Mouse (Mus musculus) skeletal muscle tissue, adult 2 months (tissue): ENCODE measurements around the gene Ralgapa1.
"Not testable (repeated sequence)": the region's sequence is repeated elsewhere in the genome, so short reads cannot be mapped to it uniquely, and the experiment has no call there.

Experiments used
- DNase-seq: peaks from one replicate; pipeline ENCODE4 v3.0.0-alpha.2; 2012; ENCODE audit warnings: low read depth, low spot score

Gene Ralgapa1

GRCm38 (mm10) chr12:55598887-55599561 lies 221.9 kb downstream of the Ralgapa1 start, which contains the start of gene Insm2:
TSS of gene Insm2 (plus strand) at chr12:55599427.
- DNase-seq = no peak

GRCm38 (mm10) chr12:55598537-55598886 lies 222.5 kb downstream of the Ralgapa1 start:
- DNase-seq = no peak

GRCm38 (mm10) chr12:55586936-55587335 lies 234.0 kb downstream of the Ralgapa1 start:
- DNase-seq = not testable (repeated sequence)

- no peak for DNase-seq
Measured at GRCm38 (mm10) chr12:55573794-55574193, 247.2 kb downstream of the Ralgapa1 start.

- DNase-seq = no peak
Measured at GRCm38 (mm10) chr12:55573089-55573488, 247.9 kb downstream of the Ralgapa1 start.

- no peak for DNase-seq
Measured at GRCm38 (mm10) chr12:55571661-55572060, 249.3 kb downstream of the Ralgapa1 start.

GRCm38 (mm10) chr12:55571181-55571580 lies 249.8 kb downstream of the Ralgapa1 start:
- no peak for DNase-seq

- no peak for DNase-seq
Measured at GRCm38 (mm10) chr12:55570646-55571045, 250.3 kb downstream of the Ralgapa1 start.

- peak; percentile 4 for DNase-seq
Measured at GRCm38 (mm10) chr12:55569676-55570075, 251.3 kb downstream of the Ralgapa1 start.

- no peak for DNase-seq
Measured at GRCm38 (mm10) chr12:55568466-55568865, 252.5 kb downstream of the Ralgapa1 start.

- DNase-seq = no peak
Measured at GRCm38 (mm10) chr12:55566837-55567236, 254.1 kb downstream of the Ralgapa1 start.

GRCm38 (mm10) chr12:55565867-55566266 lies 255.1 kb downstream of the Ralgapa1 start:
- no peak for DNase-seq

- DNase-seq = no peak
Measured at GRCm38 (mm10) chr12:55565206-55565605, 255.8 kb downstream of the Ralgapa1 start, which contains the start of gene Aldoart2. TSS of gene Aldoart2 (plus strand) at chr12:55565239.

GRCm38 (mm10) chr12:55564187-55564963 lies 256.6 kb downstream of the Ralgapa1 start:
- no peak for DNase-seq

GRCm38 (mm10) chr12:55563742-55564141 lies 257.2 kb downstream of the Ralgapa1 start:
- DNase-seq = no peak

- no peak for DNase-seq
Measured at GRCm38 (mm10) chr12:55560025-55560690, 260.8 kb downstream of the Ralgapa1 start.

GRCm38 (mm10) chr12:55559184-55559855 lies 261.6 kb downstream of the Ralgapa1 start:
- no peak for DNase-seq

GRCm38 (mm10) chr12:55557866-55558265 lies 263.1 kb downstream of the Ralgapa1 start:
- DNase-seq = no peak

GRCm38 (mm10) chr12:55554901-55555300 lies 266.1 kb downstream of the Ralgapa1 start:
- not testable (repeated sequence) for DNase-seq
